Mouse (Mus musculus): ENCODE results near the gene Srgap1.

GRCm38 (mm10) chr10:121882461-121882860, 164.7 kb downstream of the Srgap1 start:
- no peak for TF ChIP-seq POLR2A (IDR thresholded peaks at IDR 0.05; ENCODE audit: borderline replicate concordance, extremely low read depth, insufficient read depth, insufficient read length, poor library complexity, severe bottlenecking)
- no peak for TF ChIP-seq CTCF (IDR thresholded peaks at IDR 0.05; ENCODE audit: borderline replicate concordance, extremely low read depth, insufficient read depth, insufficient read length)

Measured in brain, embryonic 14.5 days (tissue).